Mouse (Mus musculus) stomach, postnatal 0 days (tissue): ENCODE data around the gene Myo3b.

Experiments used
- CTCF ChIP-seq: IDR thresholded peaks from 2 replicates; pipeline ENCODE4 v1.5.1; 2016; ENCODE audit warnings: antibody characterized with exemption, low read depth, mild to moderate bottlenecking, moderate library complexity
- EP300 ChIP-seq: optimal IDR thresholded peaks from 2 replicates; pipeline ENCODE3; 2016; ENCODE audit warnings: antibody characterized with exemption

DNA sequence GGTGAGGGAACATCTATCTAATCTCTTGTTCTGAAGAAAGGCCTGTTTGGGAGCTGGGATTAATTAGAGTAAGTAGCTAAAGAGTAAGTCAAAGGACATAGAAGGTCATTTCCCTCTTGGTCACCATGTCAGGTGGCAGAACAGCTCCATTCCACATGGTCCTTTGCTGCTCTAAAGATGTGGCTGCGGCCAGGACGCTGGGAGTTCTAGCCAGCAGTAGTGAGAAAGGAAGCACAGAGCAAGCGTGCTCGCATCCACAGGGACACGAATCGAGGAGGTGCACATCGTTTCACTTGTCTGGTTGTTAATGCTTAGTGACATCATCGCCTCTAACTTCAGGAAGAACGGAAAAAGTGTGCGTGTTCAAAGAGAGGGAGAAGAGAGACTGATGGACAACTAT is 212.3 kb downstream of the Myo3b start:
- TF ChIP-seq CTCF (no peak), EP300 (no peak)
